Mouse (Mus musculus) olfactory bulb, adult 2 months (tissue): ENCODE results near the gene Pld1.

Experiments
- CTCF ChIP-seq: fragments of 200-500 bp; IDR thresholded peaks from 2 replicates; pipeline ENCODE4 v1.5.1; 2012; ENCODE audit warnings: low read depth, mild to moderate bottlenecking, low read length, moderate library complexity; ENCODE audit not compliant: insufficient read depth
- POLR2A ChIP-seq: fragments of 200-500 bp; IDR thresholded peaks from 2 replicates; pipeline ENCODE4 v1.6.1; 2012; ENCODE audit warnings: mild to moderate bottlenecking, low read depth, low read length, moderate library complexity; ENCODE audit not compliant: insufficient read depth

DNA sequence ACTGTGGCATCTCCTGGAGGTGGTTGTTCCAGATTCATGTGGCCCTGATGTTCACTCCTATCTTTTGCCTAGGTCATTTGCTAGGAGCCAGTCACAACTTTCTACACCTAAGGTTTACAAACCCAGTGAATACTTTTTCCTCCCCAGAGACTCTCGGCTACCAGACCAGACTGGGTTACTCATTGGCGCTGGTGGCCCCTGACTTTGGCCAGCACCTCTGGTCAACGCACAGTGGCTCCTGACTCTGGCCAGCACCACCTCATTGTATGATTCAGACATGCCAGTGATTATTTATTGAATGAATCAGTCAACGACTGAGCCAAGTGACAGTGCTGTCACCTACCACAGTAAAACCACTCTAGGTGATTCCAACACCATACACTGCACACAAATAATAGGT lies 103.9 kb downstream of the Pld1 start:
- TF ChIP-seq POLR2A (no peak), CTCF (no peak)
